Mouse (Mus musculus) lung, postnatal 0 days (tissue): ENCODE measurements at regions not wholly inside any gene's neighbourhood (a gene's known extent, or its start where the extent isn't known, plus 50 kb on each side); places are given as distances from the start of the nearest gene placed in this dataset.

Experiments
- ATAC-seq: fragments of 200-750 bp; cut with Nextera tagmentation; 2 replicates; pipeline ENCODE4 v1.8.0; 2017; ENCODE audit warnings: moderate library complexity
- DNase-seq: peaks from one replicate; pipeline ENCODE4 v3.0.0-alpha.2; 2016; ENCODE audit warnings: low spot score
- H3K27ac ChIP-seq: fragments of 300-500 bp; sonication (generic); 2 replicates; pipeline ENCODE4 v1.5.1; 2014; ENCODE audit warnings: antibody characterized with exemption, mild to moderate bottlenecking, low read length, mixed read lengths
- H3K27me3 ChIP-seq: fragments of 300-500 bp; sonication (generic); replicated peaks from 2 replicates; pipeline ENCODE4 v1.6.1; 2014; ENCODE audit warnings: low read length, mixed read lengths; ENCODE audit not compliant: insufficient read depth
- H3K36me3 ChIP-seq: fragments of 300-500 bp; sonication (generic); 2 replicates; pipeline ENCODE4 v1.6.1; 2014; ENCODE audit warnings: low read length, mixed read lengths; ENCODE audit not compliant: insufficient read depth
- H3K4me1 ChIP-seq: fragments of 300-500 bp; sonication (generic); 2 replicates; pipeline ENCODE4 v1.6.1; 2014; ENCODE audit warnings: antibody characterized with exemption, low read depth, low read length, mixed read lengths; ENCODE audit not compliant: insufficient read depth
- H3K4me2 ChIP-seq: fragments of 300-500 bp; sonication (generic); replicated peaks from 2 replicates; pipeline ENCODE4 v1.6.1; 2014; ENCODE audit warnings: low read depth, mild to moderate bottlenecking, low read length, moderate library complexity, mixed read lengths
- H3K4me3 ChIP-seq: fragments of 300-500 bp; sonication (generic); 2 replicates; pipeline ENCODE4 v1.5.1; 2014; ENCODE audit warnings: low read depth, low read length
- H3K9ac ChIP-seq: fragments of 300-500 bp; sonication (generic); replicated peaks from 2 replicates; pipeline ENCODE4 v1.6.1; 2014; ENCODE audit warnings: low read depth, mild to moderate bottlenecking
- H3K9me3 ChIP-seq: fragments of 300-500 bp; sonication (generic); 2 replicates; pipeline ENCODE4 v1.6.1; 2016; ENCODE audit warnings: low read length, mixed read lengths
- CTCF ChIP-seq: IDR thresholded peaks from 2 replicates; pipeline ENCODE4 v1.5.1; 2016; ENCODE audit warnings: antibody characterized with exemption, mild to moderate bottlenecking
- EP300 ChIP-seq: IDR thresholded peaks from 2 replicates; pipeline ENCODE4 v1.6.1; 2016; ENCODE audit warnings: antibody characterized with exemption, mild to moderate bottlenecking, control low read depth
- WGBS: fragments of 180-500 bp; shearing (Covaris S2); extraction: QIAGEN DNeasy Blood & Tissue Kit; methylation state at CpG from one replicate; pipeline ENCODE4 v1.1.7; 2014; 5-methylcytosine and 5-hydroxymethylcytosine counted together

- TF ChIP-seq CTCF (no peak), EP300 (no peak)
- Histone ChIP-seq H3K4me1 (no peaks in the 10 kb centered on the region), H3K4me2 (no peak overlapping the region), H3K4me3 (no peak overlapping the region), H3K9ac (no peak overlapping the region), H3K27me3 (no peaks in the 10 kb centered on the region), H3K9me3 (no peaks in the 10 kb centered on the region), H3K36me3 (no peaks in the 10 kb centered on the region), H3K27ac (no peak overlapping the region)
- 55% methylated on average over 7 of the region's 7 CpGs for WGBS
- ATAC-seq (no peak), DNase-seq (no peak)
Measured at GRCm38 (mm10) chr19:15836201-15836955, 110.8 kb downstream of the Psat1 start.

- Histone ChIP-seq H3K9me3 (no peaks in the 10 kb centered on the region), H3K4me2 (no peak overlapping the region), H3K36me3 (no peaks in the 10 kb centered on the region), H3K9ac (no peak overlapping the region), H3K4me3 (no peak overlapping the region), H3K27ac (no peak overlapping the region), H3K27me3 (no peaks in the 10 kb centered on the region), H3K4me1 (no peaks in the 10 kb centered on the region; the same call in 1 of the 2 replicates)
- TF ChIP-seq EP300 (no peak), CTCF (no peak)
- DNase-seq (peak; percentile 48), ATAC-seq (peak; percentile 53)
Measured at GRCm38 (mm10) chr19:15830385-15830784, 116.8 kb downstream of the Psat1 start.

- TF ChIP-seq EP300 (peak; percentile 83), CTCF (no peak)
- Histone ChIP-seq H3K4me1 (no peaks in the 10 kb centered on the region; the same call in 1 of the 2 replicates), H3K9ac (no peak overlapping the region), H3K9me3 (no peaks in the 10 kb centered on the region), H3K4me2 (no peak overlapping the region), H3K4me3 (no peak overlapping the region), H3K27me3 (no peaks in the 10 kb centered on the region), H3K36me3 (no peaks in the 10 kb centered on the region), H3K27ac (no peak overlapping the region)
- 38% methylated on average over 5 of the region's 5 CpGs for WGBS
- ATAC-seq (peak; percentile 82), DNase-seq (peak; percentile 74)
Measured at GRCm38 (mm10) chr19:15829158-15829557, 118.0 kb downstream of the Psat1 start.

GRCm38 (mm10) chr19:15827990-15828705 lies 119.0 kb downstream of the Psat1 start:
- H3K36me3 ChIP-seq = no peaks in the 10 kb centered on the region
- H3K27me3 ChIP-seq = no peaks in the 10 kb centered on the region
- WGBS = 74% methylated on average over 10 of the region's 10 CpGs
- no peak overlapping the region for H3K9ac ChIP-seq
- H3K4me1 ChIP-seq = no peaks in the 10 kb centered on the region; the same call in 1 of the 2 replicates
- TF ChIP-seq EP300 (no peak), CTCF (no peak)
- H3K4me3 ChIP-seq = no peak overlapping the region
- no peak for DNase-seq
- H3K9me3 ChIP-seq = no peaks in the 10 kb centered on the region
- ATAC-seq = no peak
- H3K27ac ChIP-seq = no peak overlapping the region
- no peak overlapping the region for H3K4me2 ChIP-seq

GRCm38 (mm10) chr19:15827120-15827989 lies 119.8 kb downstream of the Psat1 start:
- TF ChIP-seq EP300 = no peak
- no peak for TF ChIP-seq CTCF
- Histone ChIP-seq H3K4me2 (no peak overlapping the region), H3K27ac (no peak overlapping the region), H3K4me1 (no peaks in the 10 kb centered on the region; the same call in 1 of the 2 replicates), H3K27me3 (no peaks in the 10 kb centered on the region), H3K9me3 (no peaks in the 10 kb centered on the region), H3K9ac (no peak overlapping the region), H3K36me3 (no peaks in the 10 kb centered on the region), H3K4me3 (no peak overlapping the region)
- WGBS = 87% methylated on average over 9 of the region's 9 CpGs
- DNase-seq (no peak), ATAC-seq (no peak)
